Mouse (Mus musculus) megakaryocyte, embryonic 14.5 days (primary cell): ENCODE measurements around the gene Hoxd4.

ENCODE experiments used
- FLI1 ChIP-seq: IDR thresholded peaks from 2 replicates; pipeline ENCODE4 v1.6.1; 2012; ENCODE audit warnings: low read length, inconsistent platforms, mixed read lengths
- GATA1 ChIP-seq: IDR thresholded peaks from 3 replicates; pipeline ENCODE4 v1.6.1; 2012; ENCODE audit warnings: mixed read lengths, low read length, inconsistent platforms, borderline replicate concordance

DNA sequence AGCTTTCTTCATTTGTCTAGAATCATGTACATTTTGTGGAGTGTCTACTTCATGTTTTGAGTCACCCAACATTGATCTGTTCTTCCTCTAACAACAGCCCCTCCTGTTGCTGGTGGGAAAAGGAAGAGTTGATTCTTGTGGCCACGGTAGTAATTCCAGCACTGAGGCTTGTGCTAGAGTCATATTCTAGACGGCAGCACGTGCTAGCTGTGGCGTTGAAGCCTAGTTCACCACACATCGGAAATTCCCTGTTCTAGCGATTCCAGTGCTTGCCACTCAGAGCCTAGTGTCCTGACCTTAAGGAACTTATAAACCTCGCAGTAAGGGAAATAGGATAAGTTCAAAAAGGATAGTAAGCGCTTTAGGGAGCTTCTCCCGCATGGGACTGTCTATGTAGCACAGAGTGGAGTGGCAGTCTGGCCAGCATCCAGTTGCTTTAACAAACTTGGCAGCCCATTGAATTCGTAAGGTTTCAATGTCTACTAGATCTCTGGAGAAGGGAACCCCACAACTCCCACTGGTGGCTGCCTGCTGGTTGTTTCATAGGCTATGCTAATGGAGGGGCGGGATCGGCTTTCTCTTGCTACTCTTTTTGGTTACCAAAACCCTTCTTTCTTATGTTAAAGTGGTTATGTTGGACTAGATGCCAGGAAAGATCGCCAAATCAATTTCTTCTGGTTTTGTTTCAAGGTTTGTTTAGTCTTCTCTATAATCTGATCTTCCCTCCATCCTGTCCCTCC is 66.0 kb downstream of the Hoxd4 start:
- TF ChIP-seq GATA1 (no peak), FLI1 (no peak)
